Mouse (Mus musculus) thymus, adult 18-20 months (tissue): ENCODE results near the gene Ctsll3.
A peak's percentile ranks its signal among the peaks of the same experiment; 100 is the strongest.

Experiments used
- DNase-seq, 2 experiments: peaks; one replicate each; pipeline ENCODE4 v3.0.0; 2022; ENCODE audit warnings: mixed read lengths in 2 of 2

Gene Ctsll3

DNA sequence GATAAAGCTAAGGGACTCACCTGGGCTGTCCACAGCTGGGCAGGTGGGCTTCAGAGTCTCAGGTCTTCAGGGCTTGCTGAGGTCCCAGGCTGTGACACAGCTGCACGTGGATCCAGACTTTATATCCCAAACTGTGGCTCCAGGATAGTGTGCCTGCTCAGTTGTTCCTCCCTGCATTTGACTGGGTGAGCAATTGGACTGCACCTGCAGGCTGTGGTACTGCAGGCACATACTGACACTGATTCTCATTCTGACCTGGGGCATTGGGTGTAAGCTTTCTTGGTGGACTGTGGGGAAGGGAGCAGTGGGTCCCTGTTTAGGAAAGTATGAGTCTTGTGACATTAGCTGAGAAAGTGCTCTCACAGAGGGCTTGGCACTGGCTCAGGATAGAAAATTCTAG, at the start of gene Ctsll3:
Gene Ctsll3 (minus strand): TSS at position 101 of the 400 bp plus-strand sequence.
- no peak for DNase-seq

- DNase-seq = peak; percentile 14 to 66
These were observed 45.8 kb upstream of the Ctsll3 start for GRCm38 (mm10) chr13:60848241-60849120.

DNA sequence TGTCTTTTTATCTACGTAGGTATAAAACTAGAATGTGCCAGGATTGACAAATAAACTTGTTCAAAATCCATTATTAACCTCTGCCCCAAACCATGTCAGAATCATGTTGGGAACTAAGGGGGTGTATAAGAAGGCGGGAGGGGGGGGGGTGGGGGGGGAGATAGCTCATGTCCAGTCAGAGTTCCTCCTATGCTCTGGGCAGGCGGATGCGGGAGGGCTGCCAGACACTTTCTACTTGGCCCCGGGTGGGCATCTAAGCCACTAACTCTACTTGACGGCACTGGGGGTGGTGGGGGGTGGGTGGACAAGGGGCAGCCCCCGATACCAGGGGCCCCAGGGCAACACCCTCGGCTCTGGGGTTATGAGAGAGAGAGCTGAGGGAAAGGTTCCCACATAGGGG, 40.5 kb upstream of the Ctsll3 start:
- no peak for DNase-seq

DNA sequence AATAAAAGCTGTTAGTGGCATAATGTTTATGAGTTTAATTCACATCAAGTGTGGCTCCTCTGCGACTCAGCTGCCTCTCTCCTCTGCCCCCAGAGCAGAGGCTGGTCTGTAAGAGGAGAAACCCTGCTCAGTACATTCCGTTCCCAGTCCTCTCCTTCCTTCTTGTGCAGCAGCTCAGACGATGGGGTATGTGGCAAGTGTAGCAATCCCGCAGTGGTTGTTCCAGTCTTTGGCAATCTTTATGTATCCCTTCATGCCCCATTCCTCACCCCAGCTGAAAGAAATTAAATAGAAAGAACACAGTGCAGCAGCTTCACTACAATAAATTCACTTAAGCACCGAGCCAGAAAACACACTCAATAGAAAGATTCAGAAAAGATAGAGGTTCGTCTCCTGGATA, 40.1 kb upstream of the Ctsll3 start:
- no peak for DNase-seq

- no peak for DNase-seq
These were observed 36.8 kb upstream of the Ctsll3 start for GRCm38 (mm10) chr13:60839353-60839902.

DNA sequence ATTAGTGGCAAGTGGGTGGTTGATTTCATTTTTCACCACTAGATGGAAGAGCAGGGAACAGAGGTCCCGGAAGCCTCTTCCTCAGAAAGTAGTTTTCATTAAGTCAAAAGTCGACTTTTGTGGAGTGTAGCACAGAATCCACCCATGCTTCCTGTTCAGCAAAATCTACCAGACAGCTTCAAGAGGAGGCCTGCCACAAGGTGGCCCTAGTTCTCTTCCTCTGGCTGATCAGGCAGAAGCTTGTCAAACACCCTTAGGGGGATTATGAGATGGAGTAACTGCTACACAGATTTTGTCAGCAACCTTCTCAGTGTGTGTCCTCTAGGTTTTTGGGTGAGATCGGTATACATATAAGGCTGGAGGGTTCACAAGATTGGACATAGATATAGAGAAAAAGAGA, 23.4 kb upstream of the Ctsll3 start:
- DNase-seq = peak; percentile 41 to 42

DNA sequence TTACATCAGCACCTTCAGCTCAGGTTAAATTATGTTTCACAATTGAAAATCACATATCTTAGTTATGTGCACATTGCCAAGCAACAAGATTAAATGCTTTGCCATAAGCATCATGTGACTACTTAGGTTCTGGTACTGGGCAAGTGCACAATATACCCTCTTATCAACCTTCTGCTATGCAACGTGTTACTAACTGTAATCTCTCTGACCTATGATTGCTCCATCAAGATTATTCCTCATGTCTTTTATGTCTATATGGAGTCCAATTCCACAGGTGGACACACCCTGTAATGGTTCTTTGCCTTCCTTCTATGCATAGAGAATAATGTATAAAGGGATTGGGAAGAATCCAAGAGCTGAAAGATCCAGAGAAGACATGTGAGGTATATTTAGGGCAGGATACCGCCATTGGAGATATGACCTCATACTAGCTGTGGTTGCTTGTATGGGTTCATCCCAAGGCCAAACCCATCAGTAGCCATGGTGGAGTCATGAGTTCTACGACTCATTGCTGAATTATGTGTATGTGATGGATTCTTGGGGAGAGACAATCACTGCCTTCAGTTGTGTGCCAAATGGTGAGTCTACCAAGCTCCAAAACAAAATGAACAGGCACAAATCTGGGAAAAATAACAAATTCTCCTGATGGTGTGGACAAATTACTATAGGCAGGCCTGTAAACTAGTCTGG, 18.0 kb upstream of the Ctsll3 start:
- no peak for DNase-seq

GRCm38 (mm10) chr13:60819469-60819868, 16.8 kb upstream of the Ctsll3 start:
- no peak for DNase-seq

DNA sequence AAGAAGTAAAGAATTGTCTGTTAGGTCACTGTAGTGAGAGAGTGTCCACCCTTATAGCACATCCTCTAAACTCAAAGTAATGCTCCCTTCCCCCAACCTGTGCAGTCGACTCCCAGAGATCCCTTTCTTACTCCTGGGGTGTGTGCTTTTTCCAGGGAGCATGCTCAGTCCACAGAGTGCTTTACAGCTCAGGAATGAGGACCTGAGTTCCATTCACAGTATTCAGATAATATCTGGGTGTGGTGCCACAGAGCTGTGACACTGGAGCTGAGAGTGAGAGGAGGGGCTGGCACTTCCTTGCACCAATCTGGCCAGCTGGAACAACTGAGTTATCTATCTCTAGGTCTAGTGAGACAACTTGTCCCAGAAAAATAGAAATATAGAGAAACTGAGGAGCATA, 11.1 kb upstream of the Ctsll3 start:
- DNase-seq = no peak

DNA sequence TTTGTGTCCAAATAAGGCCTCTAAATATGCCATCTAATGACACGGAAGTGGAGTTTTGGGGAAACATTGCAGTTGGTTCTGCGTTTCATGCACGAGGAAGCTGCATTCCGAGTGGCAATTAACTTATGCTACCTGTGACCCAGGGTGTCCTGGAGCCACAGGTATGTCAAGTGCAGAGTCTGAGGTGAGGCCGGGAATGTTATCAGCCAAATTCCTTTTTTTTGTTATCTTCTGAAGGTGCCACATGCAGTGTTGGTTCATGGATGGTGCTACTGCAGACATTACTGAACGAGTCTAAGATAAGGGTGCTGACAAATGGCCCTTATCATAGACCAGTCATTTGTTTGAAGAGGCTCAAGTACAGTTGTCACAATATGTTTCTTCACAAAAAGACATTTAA, 10.1 kb upstream of the Ctsll3 start:
- DNase-seq = no peak

GRCm38 (mm10) chr13:60809690-60810089, 7.0 kb upstream of the Ctsll3 start:
- DNase-seq = no peak

DNA sequence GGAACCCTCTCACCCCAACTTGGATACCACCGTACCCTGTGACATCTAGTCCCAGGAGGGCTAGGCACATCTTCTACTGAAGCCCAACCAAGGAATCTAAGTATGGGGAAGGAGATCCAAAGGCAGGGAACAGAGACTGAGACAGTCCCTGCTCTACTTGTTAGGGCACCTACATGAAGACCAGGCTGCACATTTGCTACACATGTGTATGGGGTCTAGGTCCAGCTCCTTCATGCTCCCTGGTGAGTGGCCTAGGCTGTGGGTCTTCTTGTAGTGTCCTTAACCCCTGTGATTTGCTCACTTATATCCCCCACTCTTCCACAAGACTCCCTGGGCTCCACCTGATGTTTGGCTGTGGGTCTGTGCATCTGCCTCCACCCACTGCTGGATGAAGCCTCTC, 13.2 kb downstream of the Ctsll3 start:
- no peak for DNase-seq

GRCm38 (mm10) chr13:60786264-60786663, 16.4 kb downstream of the Ctsll3 start, which contains the start of gene BC051665:
BC051665 (minus strand) TSS chr13:60786364.
- DNase-seq = no peak

- DNase-seq = no peak
These were observed 19.3 kb downstream of the Ctsll3 start for GRCm38 (mm10) chr13:60783301-60783700.

DNA sequence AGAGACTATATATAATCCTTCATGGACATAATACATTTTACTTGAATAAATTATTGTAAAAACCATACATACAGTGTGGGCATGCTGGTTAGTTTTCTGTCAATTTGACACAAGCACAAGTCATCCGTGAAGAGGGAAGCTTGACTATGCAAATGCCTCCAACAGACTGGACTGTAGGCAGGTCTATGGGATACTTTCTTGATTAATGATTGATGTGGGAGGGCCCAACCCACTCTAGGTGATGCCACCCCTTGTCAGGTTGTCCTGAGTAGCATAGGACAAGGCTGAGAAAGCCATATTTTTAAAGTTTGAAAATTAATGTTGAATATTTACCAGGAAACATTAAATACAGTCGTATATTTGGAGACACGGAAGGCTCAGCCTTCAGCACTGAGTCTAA, 22.1 kb downstream of the Ctsll3 start:
- DNase-seq = no peak

DNA sequence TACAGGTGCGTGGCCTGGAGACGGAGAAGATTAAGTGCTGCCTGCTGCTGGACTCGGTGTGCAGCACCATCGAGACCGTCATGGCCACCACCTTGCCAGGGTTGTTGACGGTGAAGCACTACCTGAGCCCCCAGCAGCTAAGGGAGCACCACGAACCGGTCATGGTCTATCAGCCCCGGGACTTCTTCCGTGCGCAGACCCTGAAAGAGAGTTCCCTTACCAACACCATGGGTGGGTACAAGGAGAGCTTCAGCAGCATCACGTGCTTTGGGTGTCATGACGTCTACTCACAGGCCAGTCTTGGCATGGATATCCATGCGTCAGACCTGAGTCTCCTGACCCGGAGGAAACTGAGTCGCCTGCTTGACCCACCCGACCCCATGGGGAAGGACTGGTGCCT, 41.5 kb downstream of the Ctsll3 start:
- DNase-seq = no peak

- DNase-seq = no peak
These were observed 42.3 kb downstream of the Ctsll3 start for GRCm38 (mm10) chr13:60760392-60760791.

GRCm38 (mm10) chr13:60759136-60759535, 43.5 kb downstream of the Ctsll3 start:
- DNase-seq = no peak

GRCm38 (mm10) chr13:60757292-60757691, 45.4 kb downstream of the Ctsll3 start:
- DNase-seq = no peak

DNA sequence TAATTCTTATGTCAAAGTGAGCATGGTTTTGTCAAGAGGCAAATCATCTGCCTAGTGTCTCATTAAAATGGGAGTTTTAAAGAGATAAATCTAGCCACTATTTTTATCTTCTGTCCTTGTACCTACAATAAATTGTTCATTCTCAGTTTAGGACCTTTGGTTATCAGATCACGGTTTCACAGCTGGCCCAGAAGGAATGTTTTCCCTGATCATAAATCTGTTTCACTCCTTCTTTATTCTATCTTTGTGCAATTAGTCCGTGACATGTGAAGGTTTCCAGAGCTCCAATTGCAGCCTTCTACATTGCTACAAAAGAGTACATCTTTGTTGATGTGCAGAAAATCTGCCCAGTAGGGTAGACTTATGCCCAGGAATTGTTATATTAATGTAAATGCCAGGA, 47.4 kb downstream of the Ctsll3 start:
- DNase-seq = no peak

DNA sequence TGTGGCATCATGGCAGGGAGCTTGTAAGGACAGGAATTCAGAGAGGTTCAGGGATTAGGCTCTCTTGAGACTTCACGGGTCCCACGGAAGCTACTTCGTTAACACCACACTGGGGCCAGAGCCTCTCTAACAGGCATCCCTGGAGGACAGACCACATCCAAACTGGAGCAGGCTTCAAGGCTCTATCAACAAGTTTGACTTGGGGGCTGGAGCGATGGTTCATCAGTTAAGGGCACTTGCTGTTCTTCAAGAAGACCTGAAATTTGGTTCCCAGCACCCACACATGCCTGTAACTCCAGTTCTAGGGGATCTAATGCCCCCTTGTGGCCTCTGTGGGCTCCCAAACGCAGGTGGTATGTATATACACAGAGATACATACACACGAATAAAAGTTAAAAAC, 49.4 kb downstream of the Ctsll3 start:
- no peak for DNase-seq

DNA sequence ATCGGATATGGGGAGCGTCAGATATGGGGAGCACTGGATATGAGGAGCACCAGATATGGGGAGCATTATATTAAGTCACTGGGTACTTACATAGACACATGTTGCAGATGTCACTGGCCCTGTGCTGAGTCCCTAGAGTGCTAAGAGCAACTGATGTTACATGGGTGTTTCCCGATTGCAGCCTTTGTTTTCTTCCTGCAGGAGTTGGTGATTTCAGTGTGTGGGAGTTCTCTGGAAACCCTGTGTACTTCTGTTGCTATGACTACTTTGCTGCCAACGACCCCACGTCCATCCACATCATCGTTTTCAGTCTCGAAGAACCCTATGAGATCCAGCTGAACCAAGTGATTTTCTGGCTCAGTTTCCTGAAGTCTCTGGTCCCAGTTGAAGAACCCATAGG, 51.7 kb downstream of the Ctsll3 start:
- no peak for DNase-seq

DNA sequence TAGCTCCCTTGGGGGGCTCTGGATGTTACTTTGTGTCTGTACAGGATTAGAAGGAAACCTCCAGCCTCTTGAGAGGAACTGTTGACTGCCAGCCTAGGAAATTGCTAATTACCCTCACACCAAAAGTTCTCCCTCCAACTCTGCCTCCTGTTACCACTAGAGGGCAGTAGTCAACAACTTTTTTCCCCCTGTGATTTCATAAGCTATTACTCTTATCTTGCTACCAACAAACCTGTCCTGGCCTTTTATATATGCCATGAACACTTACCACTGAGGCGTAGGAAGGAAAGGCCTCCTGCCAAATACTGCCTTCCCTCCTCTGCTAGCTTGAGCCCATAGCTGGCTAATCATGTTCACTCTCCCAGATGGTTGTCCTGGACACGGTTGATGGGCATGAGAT, 54.1 kb downstream of the Ctsll3 start:
- no peak for DNase-seq
